Mouse (Mus musculus) erythroblast, embryonic 14.5 days (primary cell): ENCODE data around the gene Tspan17.

Experiments used
- GATA1 ChIP-seq: IDR thresholded peaks from 2 replicates; pipeline ENCODE4 v1.6.1; 2012; ENCODE audit warnings: low read length, inconsistent platforms, mixed read lengths
- TAL1 ChIP-seq: IDR thresholded peaks from 3 replicates; pipeline ENCODE4 v1.6.1; 2012; ENCODE audit warnings: low read length, inconsistent platforms, mixed read lengths

DNA sequence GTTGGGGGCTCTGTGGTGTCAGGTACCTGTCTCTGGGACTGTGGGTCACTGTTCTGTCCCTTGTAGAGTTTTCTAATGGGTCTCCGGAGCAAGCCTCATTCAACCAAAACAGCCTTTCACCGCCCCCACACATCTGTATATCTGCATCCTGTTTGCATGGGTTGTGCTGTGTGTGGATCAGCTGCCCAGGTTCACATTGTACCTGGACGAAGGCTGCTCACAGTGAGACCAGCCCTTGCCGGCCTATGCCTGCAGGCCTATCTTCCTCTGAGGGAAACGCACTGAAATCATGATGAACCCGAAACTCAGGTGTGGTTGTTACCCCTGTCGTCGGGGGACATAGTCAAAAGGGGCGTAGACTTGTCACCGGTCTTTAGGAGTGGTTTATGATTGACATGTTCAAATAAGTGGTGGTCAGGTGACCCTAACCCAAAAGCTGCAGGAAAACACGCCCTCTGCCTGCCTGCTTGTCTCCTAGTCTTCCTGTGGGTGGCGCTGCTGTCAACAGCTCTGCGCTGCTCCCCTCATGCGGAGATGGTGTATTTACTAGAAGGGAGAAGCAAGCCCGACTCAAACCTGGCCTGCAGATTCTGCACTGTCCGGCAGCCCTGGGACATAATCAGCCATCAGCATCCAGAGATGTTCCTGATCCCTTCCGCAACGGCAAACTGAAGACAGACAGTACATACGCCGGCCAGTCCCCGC, 16.1 kb downstream of the Tspan17 start:
- no peak for TF ChIP-seq GATA1
- TF ChIP-seq TAL1, result no peak
